Mouse (Mus musculus) mouse trophoblast stem cell (cell line): Measurements from ENCODE around the gene Fam213b.

Experiments used
- in situ Hi-C, 2 experiments: fragments of 300-500 bp; cut with MseI, MboI; formaldehyde crosslinking; loops; 2 replicates in 1 of 2; 3 replicates in 1 of 2; pipeline ENCODE4 v1.15.1; 2025

Fam213b gene

DNA sequence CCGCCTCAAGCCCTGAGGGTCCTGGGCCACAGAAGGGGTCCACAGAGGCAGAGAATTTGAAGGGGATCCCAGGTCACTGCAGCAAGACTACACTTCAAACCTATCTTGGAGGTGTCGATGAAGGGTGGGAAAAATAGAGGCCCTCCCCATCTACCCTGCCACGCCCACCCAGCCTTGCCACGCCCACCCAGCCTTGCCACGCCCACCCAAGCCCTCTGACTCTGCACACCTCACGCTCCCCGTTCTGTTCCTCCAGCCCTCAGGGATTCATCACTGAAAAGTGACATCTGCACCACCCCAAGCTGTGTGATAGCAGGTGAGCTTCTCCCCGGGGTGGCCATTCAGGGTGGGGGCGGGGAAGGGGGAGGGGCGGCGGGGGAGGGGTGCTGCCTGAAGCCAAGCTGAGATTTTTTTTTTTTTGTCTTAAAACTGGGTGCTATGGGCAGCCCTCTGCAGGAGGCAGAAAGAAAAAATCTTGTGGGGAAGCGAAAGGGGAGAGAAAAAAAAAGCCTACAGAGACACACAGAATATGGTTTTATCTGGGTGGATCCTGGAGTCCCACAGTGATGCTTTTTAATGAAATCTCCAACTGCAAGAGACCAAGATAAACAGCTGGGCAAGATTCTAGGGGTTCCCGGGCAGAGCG is 16.8 kb downstream of the Fam213b start:
- in situ Hi-C loops, result no loop called here

DNA sequence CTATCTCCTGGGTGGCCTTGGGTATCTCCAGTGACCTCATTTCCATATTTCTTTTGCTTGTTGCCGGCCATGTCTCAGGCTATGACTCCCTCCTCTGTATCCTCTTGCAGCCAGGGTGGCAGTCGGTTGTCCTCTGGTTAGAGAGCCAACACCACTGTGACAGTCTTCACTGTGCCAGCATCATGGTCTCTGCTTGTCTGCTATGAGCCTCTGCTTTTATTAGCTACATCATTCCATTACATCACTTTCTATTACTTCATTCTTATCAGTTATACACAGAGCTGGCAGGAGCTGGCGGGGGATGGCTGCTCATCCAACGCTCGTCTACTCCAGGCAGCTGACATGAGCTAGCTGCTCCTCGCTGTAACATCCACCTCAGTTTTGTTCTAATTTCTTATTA is 18.2 kb downstream of the Fam213b start:
- in situ Hi-C loops, result no loop called here

DNA sequence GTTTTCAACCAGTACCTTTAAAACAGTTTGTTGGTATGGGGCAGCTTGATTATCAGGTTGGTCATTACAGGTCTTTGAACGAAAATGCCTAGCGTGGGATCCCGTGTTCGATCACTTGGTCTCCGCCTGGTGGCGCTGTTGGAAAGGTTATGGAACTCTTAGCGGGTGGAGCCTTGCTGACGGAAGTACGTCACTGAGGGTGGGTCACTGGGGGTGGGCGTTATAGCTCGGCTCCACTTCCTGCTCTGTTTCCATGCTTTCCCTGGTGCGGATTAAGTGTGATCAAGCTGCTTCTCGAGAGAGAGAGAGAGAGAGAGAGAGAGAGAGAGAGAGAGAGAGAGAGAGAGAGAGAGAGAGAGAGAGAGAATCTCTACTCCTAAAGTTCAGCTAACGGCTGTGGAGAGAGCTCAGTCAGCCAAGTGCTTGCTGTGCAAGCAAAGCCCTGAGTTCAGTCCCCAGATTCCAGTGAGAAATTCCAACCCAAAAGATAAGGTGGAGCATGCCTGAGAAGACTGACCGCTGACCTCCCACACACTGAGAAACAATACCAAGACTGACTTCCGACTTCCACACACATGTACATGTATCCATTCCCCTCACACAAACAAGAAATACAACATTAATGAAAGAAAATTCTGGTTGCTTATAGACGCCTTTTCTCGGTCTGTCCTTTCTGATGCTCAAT is 20.9 kb downstream of the Fam213b start:
- in situ Hi-C loops, result loop anchor here (5.0 to 10.0 kb wide), 3 partner anchors 64 to 184 kb away; no protein-coding TSS in a partner anchor

DNA sequence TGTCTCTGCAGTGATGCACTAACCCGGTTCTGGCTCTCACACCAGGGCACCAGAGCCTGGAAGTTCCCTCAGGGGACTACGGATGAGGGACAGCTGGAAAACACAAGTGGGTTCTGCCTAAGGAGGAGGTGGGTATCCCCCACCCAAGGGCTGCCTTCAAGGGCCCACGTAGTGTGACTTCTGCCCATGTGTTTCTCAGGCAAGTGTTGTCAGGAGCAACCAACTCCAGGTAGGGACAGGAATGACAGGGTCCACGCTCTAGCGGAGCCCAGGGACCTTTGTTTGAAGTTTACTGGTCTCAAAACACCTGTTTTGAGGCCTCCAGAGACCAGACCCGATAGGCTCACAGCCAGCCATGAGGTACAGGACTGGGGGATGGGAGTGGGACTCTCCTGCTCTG is 25.7 kb downstream of the Fam213b start:
- in situ Hi-C loops, result loop anchor here in 1 of 2 experiments (10.0 kb wide), 1 partner anchor 72 kb away; no protein-coding TSS in a partner anchor

DNA sequence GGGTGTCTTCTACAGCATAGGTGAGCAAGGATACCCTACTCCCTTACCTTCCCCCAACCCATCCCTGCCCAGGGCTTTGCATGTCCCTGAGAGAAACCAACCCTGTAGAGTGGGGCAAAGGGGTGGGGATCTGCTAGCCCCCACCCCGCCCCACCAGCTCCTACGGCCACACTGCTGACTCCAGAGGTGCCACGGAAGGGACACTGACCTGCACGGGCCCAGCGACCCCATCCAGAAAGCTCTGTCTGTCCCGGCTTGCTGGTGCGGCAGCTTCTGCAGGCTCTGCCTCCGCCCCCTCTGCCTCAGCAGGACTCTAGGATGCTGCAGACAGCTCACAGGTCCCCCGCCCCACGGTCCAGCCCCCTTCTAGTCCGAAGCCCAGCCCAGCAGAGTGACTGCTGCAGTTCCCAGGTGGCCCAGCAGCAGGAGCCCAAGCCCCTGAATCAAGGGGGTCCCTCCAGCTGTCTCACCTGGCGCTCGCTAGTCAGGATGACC is 27.1 kb downstream of the Fam213b start:
- in situ Hi-C loops, result loop anchor here in 1 of 2 experiments (10.0 kb wide), 1 partner anchor 73 kb away; no protein-coding TSS in a partner anchor

DNA sequence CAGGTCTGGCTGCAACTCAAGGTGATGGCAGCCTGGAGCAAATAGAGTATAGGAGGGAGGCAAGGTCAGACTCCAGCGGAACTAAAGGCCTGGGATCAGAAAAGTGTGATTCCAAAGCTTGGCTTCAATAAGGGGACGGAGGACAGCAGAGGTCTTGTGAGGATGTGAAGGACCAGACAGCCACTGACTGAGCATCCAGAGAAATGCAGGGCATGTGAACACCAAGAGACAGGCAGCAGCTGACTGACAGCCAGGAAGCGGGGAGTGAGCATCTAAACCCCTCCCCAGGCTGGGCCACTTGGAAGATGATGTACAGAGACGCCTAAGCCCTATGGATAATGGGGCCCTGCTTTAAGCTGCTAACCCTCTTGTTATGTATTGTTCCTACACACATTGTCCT is 28.2 kb downstream of the Fam213b start:
- in situ Hi-C loops, result loop anchor here in 1 of 2 experiments (10.0 kb wide), 1 partner anchor 74 kb away; no protein-coding TSS in a partner anchor

DNA sequence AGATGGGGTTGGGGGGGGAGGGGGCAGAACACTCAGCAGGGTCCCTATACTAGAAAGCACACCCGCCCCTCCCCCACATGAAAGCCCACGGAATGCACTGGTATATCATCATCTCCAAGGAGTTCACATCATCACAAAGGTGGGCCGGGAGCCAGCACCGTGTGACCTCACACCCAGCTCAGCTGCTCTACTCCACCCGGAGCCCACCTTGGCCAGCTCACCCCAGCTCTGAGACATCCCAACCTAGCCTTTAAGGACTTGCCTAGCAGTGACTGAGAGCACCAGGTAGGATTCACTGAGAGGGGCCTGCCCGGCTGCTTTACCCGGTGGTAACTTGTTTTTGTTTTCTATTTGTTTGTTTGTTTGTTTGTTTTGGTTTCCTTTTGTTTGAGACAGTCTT is 29.5 kb downstream of the Fam213b start, which contains the start of gene Mmel1:
Gene Mmel1 (plus strand): TSS at position 146 of the 400 bp plus-strand sequence.
- in situ Hi-C loops, result no loop called here

DNA sequence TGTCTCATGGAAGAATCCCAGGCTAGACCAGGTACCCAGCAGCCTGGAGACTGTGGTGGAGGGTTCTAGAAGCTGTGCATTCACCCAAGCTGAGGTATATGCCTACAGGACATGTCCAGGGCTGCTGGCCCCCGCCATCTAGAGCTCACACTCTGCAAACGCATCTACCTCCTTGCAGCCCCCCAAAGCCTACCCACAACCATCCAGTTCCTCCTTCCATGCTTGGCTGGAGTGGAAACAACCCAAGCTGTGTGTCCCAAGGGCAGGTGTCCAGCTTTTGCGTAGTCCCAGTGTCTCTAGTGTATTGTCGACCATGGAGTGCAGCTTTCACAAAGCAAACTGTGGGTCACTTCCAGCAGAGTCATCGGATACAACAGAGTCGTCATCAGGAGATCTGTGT is 31.7 kb downstream of the Fam213b start:
- in situ Hi-C loops, result no loop called here

DNA sequence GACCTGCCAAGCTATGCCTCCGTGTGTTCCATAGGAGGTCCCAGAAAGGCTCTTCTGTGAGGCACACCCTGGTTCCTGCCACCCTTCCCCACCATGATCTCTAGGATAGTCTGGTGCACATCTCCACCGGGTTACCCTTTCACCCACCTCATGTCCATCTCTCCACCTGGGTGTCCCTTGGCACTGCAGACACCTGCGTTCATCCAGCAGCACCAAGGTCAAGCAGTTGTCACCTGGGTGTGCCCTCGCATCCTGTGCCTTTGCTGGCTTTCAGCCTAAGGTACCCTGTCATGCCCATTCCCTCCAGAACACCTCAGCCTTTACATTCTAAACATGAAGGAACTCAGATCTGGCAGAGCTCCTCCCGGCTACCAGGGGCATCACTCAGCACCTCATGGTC is 32.5 kb downstream of the Fam213b start:
- in situ Hi-C loops, result no loop called here

DNA sequence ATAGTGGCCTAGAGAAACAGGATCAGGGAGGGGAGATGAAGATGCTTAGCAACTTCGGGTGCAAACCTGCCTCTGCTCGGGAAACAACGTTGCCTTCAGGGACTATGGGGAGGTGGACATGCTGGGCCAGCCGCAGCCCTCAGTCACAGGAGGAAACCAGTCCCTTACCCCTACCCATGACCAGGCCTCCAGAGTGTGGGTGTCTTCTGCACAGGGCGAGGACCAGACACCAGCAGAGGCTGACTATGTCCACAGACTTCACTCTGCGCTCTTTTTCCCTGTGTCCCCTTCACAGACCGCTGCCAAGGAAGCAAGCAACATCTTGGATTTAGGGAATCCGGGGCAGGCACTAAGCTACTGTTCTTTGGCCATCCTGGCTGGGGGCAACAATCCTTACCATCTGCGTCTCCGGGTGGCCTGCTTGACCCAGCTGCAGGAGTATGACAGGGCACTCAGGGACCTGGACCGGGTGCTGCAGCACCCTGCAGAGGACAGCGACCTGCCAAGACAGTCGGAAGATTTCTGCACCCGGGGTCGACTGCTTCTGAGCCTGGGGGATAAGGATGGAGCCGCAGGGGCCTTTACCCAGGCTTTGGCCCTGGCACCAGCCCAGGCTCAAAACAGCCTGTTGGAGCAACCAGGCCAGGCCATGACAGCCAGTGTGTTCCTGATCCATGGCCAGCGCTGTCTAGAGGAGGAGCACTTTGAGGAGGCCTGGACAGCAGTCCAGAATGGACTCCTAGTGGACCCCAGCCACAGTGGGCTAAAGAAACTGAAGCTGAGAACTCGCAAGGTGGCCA is 33.8 kb downstream of the Fam213b start:
- in situ Hi-C loops, result no loop called here

DNA sequence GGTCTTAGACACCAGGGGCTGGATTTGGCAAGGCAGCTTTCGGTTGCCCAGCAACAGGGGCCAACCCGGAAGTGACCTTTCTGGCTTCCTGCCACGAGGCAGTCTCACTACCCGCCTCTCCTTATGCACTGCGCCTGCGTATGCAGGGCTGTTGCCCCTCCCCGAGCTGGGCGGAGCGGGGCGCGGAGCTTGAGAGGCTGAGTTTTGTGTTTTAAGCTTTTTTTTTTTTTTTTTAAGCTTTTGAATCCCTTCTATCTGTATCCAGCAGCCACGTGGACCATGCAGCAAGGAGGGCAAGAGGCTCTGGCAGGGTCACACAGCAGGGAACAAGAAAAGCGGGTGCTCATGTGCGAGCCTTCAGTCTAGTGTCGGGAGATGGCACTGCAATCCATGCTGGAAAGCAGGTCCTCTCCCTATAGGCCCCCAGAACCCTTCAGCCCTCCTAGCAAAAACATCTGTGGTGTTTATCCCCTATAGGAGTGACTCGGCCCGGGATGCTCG is 34.6 kb downstream of the Fam213b start:
- in situ Hi-C loops, result no loop called here

DNA sequence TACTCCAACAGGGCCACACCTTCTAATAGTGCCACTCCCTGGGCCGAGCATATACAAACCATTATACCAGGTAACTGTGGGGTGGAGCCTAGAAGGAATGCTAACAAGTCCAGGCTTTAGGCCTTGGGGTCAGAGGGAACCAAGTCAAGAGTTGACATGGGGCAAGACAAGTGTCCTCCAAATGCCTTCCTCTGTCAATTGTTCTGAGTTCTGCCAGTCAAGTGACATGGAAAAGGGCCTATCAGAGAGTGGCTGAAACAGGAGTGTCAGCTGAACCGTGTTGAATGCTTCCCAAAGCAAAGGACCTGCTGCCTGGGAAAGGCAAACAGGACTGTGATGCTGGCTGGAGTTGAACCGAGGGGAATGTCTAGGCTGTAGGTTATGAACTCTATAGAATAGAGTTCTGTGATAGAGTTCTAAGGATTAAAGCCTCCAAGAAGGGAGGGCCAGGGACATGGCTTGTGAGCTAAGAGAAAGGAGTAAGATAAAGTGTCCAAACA is 35.4 kb downstream of the Fam213b start:
- in situ Hi-C loops, result no loop called here

DNA sequence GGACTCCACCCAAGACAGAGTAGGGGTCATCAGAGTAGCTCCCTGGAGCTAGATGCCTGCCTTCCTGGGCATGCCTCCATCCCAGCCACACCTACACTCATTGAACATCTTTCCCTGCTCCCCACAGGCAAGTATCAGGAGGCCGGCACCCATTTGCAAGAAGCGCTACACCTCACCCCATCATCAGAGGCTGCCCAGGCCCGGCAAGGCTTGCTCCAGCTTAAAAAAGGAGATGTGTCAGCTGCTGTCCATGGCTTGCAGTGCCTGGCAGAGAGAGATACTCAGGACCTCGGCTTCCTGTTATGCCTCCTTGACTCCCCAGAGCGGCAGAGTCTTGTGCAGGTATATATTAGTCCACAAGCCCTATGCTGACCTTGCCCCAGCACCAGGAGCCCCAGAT is 37.0 kb downstream of the Fam213b start:
- in situ Hi-C loops, result no loop called here

DNA sequence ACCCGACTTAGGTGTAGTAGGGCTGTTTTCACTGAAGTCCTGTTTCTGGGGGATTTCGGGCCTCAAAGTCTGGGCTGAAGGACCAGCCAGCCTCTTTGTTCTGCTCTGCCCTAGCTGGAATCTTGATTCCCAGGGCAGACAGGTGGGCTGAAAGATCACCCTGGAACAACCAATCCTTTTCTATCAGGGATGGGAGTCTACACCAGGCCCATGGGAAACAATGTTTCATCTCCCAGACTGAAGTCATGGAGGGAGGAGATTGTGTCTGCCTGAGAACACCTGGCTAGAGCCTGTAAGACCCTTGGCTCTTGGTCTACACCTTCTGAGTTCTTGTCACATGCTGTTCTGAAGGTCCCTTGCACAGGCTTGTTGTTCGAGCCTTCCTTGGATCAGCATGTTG is 40.3 kb downstream of the Fam213b start:
- in situ Hi-C loops, result no loop called here

DNA sequence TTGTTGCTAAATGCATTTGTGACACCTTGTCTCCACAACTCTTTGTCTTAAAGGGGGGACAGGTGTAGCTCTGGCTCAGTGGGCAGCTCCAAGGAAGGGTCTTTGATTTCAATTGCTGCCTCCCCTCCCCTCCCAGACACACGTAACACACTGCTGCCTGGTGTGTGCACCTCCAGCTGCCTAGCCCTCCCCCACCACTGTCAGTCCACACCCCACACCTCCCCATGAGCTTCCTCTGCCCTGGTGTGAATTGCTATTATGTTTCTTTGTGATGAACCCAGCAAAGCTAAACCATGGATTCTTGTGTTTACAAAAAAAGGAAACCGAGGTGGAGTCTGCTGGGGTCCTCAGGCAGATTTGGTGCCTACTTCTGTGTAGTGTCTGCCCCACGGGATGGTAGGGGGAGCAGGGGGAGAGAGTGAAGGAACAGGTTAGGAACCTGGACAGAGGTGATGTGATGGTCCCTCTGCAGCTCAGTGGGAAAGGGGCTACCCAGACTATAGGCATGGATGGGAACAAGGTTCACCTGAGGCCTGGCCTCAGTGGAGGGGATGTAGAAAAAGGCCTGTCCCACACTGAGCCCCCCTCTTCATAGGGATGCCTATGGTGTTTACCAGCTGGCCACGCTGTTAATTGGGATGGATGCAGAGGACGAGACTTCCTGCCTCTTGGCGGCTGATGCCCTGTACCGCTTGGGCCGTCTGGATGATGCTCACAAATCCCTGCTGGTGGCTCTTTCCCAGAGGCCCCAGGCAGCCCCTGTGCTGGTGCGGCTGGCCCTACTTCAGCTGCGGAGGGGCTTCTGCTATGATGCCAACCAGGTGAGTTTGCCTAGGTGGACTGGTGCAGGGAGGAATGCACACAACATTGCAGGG is 41.3 kb downstream of the Fam213b start:
- in situ Hi-C loops, result no loop called here

DNA sequence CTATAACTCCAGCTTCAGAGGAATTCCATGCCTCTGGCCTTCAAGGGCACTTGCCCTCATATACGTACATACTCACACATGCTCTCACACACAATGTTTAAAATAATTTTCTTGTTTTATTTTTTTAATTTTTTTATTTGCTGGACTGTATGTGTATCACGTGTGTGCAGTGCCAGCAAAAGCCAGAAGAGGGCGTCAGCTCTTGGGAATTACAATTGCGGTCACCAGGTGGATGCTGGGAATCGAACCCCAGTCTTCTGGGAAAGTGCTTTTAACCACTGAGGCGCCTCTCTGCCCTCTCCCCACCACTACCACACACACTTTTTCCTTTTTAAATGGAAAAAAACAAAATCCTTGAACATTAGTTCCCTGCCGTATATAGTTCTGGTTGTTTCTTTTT is 42.1 kb downstream of the Fam213b start:
- in situ Hi-C loops, result no loop called here

DNA sequence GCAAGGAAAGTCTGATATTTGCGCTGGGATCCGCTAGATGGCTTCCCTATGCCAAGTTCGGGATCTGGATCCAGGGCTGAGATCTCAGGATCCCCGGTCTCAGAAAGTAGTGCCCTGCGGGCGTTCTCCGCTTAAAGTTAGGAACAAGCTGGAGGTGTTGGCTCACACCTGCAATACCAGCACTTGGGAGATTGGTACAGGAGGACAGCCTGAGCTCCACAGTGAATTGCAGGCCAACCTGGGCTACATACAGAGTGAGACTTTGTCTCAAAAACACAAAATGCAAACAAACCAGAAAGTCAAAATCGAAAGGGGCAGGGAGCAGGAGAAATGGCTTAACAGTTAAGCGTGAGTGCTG is 42.5 kb downstream of the Fam213b start:
- in situ Hi-C loops, result no loop called here

DNA sequence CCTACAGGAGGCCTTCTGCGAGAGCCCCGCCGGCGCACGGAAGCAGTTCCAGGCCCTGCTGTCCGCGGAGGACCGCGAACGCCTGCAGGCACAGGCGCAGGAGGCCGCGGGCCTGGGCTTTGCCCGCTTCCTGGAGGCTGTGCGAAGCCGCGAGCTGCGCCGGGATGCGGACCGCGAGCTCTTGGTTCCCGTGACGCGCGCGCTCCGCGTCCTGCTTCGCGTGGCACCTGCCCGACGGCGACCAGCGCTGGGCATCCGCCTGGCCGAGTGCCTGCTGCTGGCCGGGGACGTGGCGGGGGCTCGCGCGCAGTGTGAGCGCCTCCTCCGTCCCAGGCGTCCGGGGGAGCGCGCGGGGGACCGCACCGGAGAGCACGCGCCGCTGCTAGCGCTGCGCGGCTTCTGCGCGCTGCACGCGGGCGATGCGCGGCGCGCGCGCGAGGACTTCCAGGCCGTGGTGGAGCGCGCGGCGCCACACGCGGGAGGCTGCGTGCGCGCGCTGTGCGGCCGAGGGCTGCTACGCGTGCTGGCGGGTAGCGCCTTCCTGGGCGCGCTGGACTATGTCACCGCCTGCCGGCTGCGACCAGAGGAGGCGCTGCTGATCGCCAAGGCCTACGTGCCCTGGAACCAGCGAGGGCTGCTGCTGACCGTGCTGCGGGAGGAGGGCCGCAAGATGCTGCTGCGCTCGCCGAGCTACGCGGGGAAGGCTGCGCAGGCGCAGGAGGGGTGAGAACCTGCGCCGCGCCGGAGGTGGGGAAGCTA is 43.0 kb downstream of the Fam213b start:
- in situ Hi-C loops, result no loop called here

DNA sequence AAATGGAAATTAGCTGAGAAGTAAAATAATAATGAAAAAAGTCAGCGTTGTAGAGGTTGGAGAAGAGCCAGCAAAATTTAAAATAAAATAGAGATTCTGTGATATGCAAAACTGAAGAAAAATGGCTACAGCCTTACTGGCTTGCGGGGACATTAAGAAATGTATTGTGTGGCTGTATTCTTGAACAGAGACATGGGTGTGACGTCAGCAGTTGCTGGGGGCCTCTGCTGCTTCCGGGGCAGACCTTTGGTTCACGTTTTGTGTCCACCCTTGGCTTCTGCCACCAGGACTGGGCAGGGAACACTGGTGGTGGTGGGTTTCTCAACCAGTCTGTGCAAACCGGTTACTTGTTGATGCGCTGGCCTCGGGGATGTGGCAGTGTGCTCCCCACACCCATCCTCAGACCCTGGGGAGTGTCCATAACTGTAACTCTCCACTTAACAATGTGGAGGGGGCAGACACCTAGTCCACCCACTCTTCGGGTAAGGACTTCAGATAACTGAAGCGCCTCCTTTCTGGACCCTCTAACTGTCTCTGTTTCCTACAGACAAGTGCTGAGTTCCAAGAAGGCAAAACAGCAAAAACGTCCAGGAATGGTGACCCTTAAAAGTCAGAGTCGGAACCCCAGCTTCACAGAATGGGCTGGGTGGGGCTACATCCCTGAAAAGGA is 44.1 kb downstream of the Fam213b start:
- in situ Hi-C loops, result no loop called here

DNA sequence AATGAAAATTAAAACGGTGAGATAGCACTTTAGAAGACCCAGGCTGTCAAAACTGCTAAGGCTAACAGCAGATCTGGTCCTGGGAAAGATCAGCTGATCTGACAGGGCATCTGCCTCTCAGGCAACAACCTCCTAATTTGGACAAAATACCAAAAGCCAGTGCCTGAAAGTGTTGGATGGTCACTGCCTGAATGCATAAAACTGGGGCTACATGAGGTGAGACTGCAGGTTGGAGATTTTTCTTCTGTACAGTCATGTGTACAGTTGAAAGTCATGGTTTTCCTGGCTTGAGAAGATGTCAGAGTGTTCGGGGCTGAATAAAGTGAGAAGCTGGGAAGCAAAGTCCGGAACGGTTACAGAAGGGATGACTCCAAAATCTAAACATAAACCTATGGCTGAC is 45.1 kb downstream of the Fam213b start:
- in situ Hi-C loops, result no loop called here
